Comparison of ENCODE assay signal across 9 mouse cellular contexts in the genomic region with DNA sequence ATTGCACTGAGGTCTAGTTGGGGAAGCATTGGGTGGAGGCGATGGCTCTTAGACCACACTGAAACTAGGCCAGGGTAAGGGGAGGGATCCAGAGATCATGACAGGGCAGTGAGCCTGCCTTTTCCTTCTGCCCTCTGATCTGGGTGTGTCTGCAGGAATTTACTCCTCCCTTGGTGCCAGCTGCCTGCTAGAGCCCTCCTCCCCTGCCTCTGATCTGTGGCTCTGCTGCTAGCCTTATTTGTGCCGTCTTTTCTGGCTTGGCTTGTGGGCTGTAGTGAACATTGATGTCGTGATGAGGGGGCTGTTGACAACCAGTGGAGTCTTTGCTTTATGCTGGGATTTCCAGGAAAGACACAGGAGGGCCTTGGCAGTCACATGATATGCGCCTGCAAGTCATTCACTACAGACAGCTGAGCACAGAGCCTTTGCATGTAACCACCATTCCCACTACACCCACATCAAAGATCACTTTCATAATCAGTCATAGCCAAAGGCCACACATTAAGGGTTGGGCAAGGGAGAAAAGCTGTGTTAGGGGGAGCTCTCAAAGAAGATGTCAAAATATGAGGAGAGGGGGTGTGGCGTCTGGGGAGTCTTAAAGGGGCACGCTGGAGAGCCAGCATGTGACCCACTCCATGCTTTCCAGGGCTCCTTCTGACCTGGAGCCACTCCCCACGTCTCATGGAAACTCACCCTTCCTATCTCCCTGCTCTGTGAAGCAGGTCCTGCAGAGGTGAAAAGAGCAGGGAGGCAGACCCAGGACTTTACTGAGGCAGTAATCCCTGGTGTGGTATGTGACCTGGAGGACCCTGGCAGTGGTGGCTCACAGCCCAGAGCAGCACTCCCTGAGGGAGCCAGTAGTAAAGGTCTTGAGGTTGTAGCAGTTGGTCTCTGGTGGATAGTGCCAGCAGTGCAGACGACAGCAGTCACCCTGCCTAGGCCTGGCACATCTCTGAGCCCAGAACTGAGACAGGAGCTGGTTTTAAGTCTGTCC. TPM values are rescaled to one million over a fixed set of nuclear protein-coding genes. Genes with fewer than 3 reads are reported as not detected.
DNase-seq lines count a peak whose midpoint lies in the region; ATAC-seq and TF ChIP-seq lines count a peak whose summit lies in the region.
"Had no signal": no experiment of that assay in that cellular context is flagged by ENCODE, and none has a peak within 500 bp of the region (broad histone marks: within the 10 kb centered on the region; RNA-seq: fewer than 3 reads in every experiment).

No protein-coding gene starts in this region.

- peak overlapping the region; percentile 59 for H3K4me2 ChIP-seq in intestine, embryonic 14.5 days (ENCODE audit: low read length)

- H3K36me3 ChIP-seq in intestine, embryonic 14.5 days (ENCODE audit: control insufficient read depth, insufficient read depth, low read length) = no peaks in the 10 kb centered on the region

- 17% methylated on average over 8 of the region's 8 CpGs for WGBS in intestine, embryonic 14.5 days

- no peaks in the 10 kb centered on the region for H3K9me3 ChIP-seq in intestine, embryonic 14.5 days (ENCODE audit: control insufficient read depth, low read length)

- no peak for TF ChIP-seq CTCF in cortical plate, adult 2 months (IDR thresholded peaks at IDR 0.05; ENCODE audit: extremely low read depth, insufficient read depth, low read length)

- peaks cover 7% of the 10 kb centered on the region; the same call in 1 of the 2 replicates for H3K4me1 ChIP-seq in cortical plate, adult 2 months (ENCODE audit: control insufficient read depth, insufficient read depth, low read length)
- peaks cover 57% of the 10 kb centered on the region for H3K4me1 ChIP-seq in intestine, embryonic 14.5 days (replicated peaks; ENCODE audit: control insufficient read depth, insufficient read depth, low read length)

- H3K27me3 ChIP-seq in intestine, embryonic 14.5 days (replicated peaks; ENCODE audit: control insufficient read depth, insufficient read depth, low read length) = no peaks in the 10 kb centered on the region

- peak overlapping the region; percentile 83 for H3K27ac ChIP-seq in cortical plate, adult 2 months (ENCODE audit: insufficient read depth, low read length)
- H3K27ac ChIP-seq in intestine, embryonic 14.5 days (ENCODE audit: low read depth) = peak overlapping the region; percentile 93

- ATAC-seq in intestine, embryonic 14.5 days (replicated peaks; ENCODE audit: low FRiP score, low TSS enrichment, low read depth) = peak; percentile 45

- no peak for TF ChIP-seq POLR2A in cortical plate, adult 2 months (IDR thresholded peaks at IDR 0.05; ENCODE audit: extremely low read depth, insufficient read depth, low read length)

- peak overlapping the region; percentile 1; the same call in 1 of the 2 replicates for H3K9ac ChIP-seq in intestine, embryonic 14.5 days (ENCODE audit: low read length)

- DNase-seq in MN1 (ENCODE audit: low spot score) = peak; percentile 39
- peak; percentile 96 for DNase-seq in heart, adult 11 months
- peak; percentile 66 for DNase-seq in intestine, embryonic 14.5 days (ENCODE audit: low spot score)
- DNase-seq in lung, adult 18-20 months = peak; percentile 81 to 88
- peak; percentile 62 for DNase-seq in retina, postnatal 1 day
- no peak for DNase-seq in thymus, postnatal 4 days
- no peak for DNase-seq in cerebellum, adult 8-10 months

- H3K4me3 ChIP-seq in cortical plate, adult 2 months (ENCODE audit: insufficient read depth, low read length) = no peak overlapping the region
- H3K4me3 ChIP-seq in intestine, embryonic 14.5 days (ENCODE audit: low read depth, low read length) = no peak overlapping the region
- H3K4me3 ChIP-seq: erythroblast, embryonic 14.5 days had no signal

RNA-seq across cellular contexts. Expression of a gene that starts 39.4 kb away (rescaled TPM):
- not detected in 2 replicates for polyA plus RNA-seq in cortical plate, adult 2 months (2012; rRNA removed)
- polyA plus RNA-seq in intestine, embryonic 14.5 days (2014; fragmentation: Nextera tagmentation; extraction: Ambion mirVana) = not detected in 2 replicates
- polyA plus RNA-seq: erythroblast, embryonic 14.5 days had no signal

Comparison
In these comparisons a context has a peak if more than half of its experiments do, and no peak if none do; other contexts are left out.
1. DNase-seq: peak in MN1 (single experiment), heart, adult 11 months (single experiment), intestine, embryonic 14.5 days (single experiment), lung, adult 18-20 months (2 of 2) and retina, postnatal 1 day (single experiment); none in thymus, postnatal 4 days (single experiment) and cerebellum, adult 8-10 months (single experiment).